Mouse (Mus musculus) hindbrain, embryonic 13.5 days (tissue): Measurements from ENCODE around the gene Olfr56. TPM values are rescaled to one million over a fixed set of nuclear protein-coding genes. Genes with fewer than 3 reads are reported as not detected.

Experiments
- ATAC-seq: fragments of 200-750 bp; cut with Nextera tagmentation; 2 replicates; pipeline ENCODE4 v1.8.0; 2017; ENCODE audit warnings: moderate TSS enrichment; ENCODE audit not compliant: low FRiP score
- H3K27ac ChIP-seq: fragments of 300-500 bp; sonication (generic); 2 replicates; pipeline ENCODE4 v1.5.1; 2015; ENCODE audit warnings: inconsistent platforms, mild to moderate bottlenecking, moderate library complexity
- H3K27me3 ChIP-seq: fragments of 300-500 bp; sonication (generic); 2 replicates; pipeline ENCODE4 v1.6.1; 2015; ENCODE audit warnings: mild to moderate bottlenecking, inconsistent platforms
- H3K36me3 ChIP-seq: fragments of 300-500 bp; sonication (generic); 2 replicates; pipeline ENCODE4 v1.6.1; 2015; ENCODE audit warnings: mild to moderate bottlenecking, inconsistent platforms
- H3K4me1 ChIP-seq: fragments of 300-500 bp; sonication (generic); replicated peaks from 2 replicates; pipeline ENCODE4 v1.6.1; 2015; ENCODE audit warnings: inconsistent platforms
- H3K4me2 ChIP-seq: fragments of 300-500 bp; sonication (generic); 2 replicates; pipeline ENCODE4 v1.6.1; 2015; ENCODE audit warnings: inconsistent platforms, mild to moderate bottlenecking, moderate library complexity
- H3K4me3 ChIP-seq: fragments of 300-500 bp; sonication (generic); 2 replicates; pipeline ENCODE4 v1.5.1; 2015; ENCODE audit warnings: mild to moderate bottlenecking, inconsistent platforms
- H3K9ac ChIP-seq: fragments of 300-500 bp; sonication (generic); 2 replicates; pipeline ENCODE4 v1.6.1; 2015; ENCODE audit warnings: mild to moderate bottlenecking, inconsistent platforms
- H3K9me3 ChIP-seq: fragments of 300-500 bp; sonication (generic); 2 replicates; pipeline ENCODE4 v1.6.1; 2016; ENCODE audit warnings: inconsistent platforms
- WGBS: fragments of 180-500 bp; shearing (Covaris S2); methylation state at CpG from one replicate; pipeline ENCODE4 v1.1.7; 2015; 5-methylcytosine and 5-hydroxymethylcytosine counted together
- polyA plus RNA-seq: library from polyadenylated mRNA; unstranded; fragments of >200 nt; fragmentation: Nextera tagmentation; extraction: Ambion mirVana; gene quantifications from 2 replicates; pipeline ENCODE4 v1.2.1, GENCODE M21; 2015

Olfr56 gene
- polyA plus RNA-seq, 1 experiment from 2014 or later, result not detected

DNA sequence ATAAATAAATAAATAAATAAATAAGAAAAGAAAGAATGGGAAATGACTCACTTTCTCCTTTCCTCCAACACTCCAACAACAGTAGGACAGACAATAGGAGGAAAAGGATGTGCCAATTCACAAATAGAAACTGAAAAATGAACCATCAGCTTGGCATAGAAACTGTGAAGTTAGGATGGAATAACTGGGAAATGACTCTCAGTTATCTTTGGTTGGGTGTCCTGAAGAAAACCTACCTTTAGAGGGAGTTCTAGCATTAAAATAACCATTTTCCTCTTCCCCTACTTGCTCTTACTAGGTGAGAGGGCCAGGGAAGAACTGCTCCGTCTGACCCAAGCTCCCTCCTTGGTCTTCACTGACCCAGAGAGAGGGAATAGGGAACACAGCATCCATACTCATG is 127.1 kb downstream of the Olfr56 start:
- Histone ChIP-seq H3K9me3 (no peaks in the 10 kb centered on the region), H3K27ac (no peak overlapping the region), H3K4me3 (no peak overlapping the region), H3K36me3 (no peaks in the 10 kb centered on the region), H3K9ac (no peak overlapping the region), H3K4me2 (no peak overlapping the region), H3K27me3 (no peaks in the 10 kb centered on the region), H3K4me1 (no peaks in the 10 kb centered on the region)
- ATAC-seq, result no peak
- WGBS, result 73% methylated on average over 1 of the region's 1 CpGs

GRCm38 (mm10) chr11:49107650-49108537 is 129.2 kb downstream of the Olfr56 start:
- Histone ChIP-seq H3K27ac (no peak overlapping the region), H3K9ac (no peak overlapping the region), H3K4me1 (no peaks in the 10 kb centered on the region), H3K36me3 (no peaks in the 10 kb centered on the region), H3K27me3 (no peaks in the 10 kb centered on the region), H3K4me3 (no peak overlapping the region), H3K4me2 (no peak overlapping the region), H3K9me3 (no peaks in the 10 kb centered on the region)
- 75% methylated on average over 10 of the region's 10 CpGs for WGBS
- ATAC-seq, result no peak

DNA sequence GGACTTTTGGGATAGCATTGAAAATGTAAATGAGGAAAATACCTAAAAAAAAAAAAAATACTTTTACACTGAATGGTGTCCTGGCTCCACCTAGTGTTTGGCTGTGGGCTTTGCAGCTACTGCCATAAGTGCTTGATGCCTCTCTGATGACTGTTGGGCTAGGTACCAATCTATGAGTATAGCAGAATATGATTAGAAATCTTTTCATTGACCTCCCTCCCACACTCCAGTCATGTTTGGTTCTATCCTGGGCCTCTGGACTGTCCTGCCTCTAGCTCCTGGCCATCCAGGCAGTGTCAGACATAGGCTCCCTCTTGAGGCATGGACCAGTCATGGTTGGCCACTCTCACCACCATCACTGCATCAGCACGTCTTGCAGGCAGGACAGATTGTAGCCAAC is 130.1 kb downstream of the Olfr56 start:
- Histone ChIP-seq H3K27me3 (no peaks in the 10 kb centered on the region), H3K4me1 (no peaks in the 10 kb centered on the region), H3K9me3 (no peaks in the 10 kb centered on the region), H3K36me3 (no peaks in the 10 kb centered on the region), H3K27ac (no peak overlapping the region), H3K9ac (no peak overlapping the region), H3K4me3 (no peak overlapping the region), H3K4me2 (no peak overlapping the region)
- WGBS, result 38% methylated on average over 1 of the region's 1 CpGs
- no peak for ATAC-seq

DNA sequence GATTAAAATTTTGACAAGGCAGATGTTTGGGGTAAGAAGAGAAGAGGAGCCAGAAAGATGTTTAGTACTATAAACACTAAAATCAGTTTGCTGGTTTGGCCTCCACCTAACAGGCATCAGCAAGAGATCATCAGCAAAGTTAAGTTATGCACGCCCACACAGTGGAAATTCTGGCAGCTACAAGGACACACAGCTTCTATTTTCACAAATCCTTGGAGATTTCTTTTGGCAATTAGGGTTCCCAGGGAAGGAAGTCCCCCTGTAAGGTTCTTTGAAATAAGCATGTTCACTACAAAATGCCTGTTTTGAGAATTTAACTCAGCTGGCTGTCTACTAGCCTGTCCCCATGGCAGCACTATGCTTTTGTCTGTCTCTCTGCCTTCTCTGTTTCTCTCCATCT is 132.3 kb downstream of the Olfr56 start:
- no peaks in the 10 kb centered on the region for H3K27me3 ChIP-seq
- H3K9ac ChIP-seq, result no peak overlapping the region
- no peaks in the 10 kb centered on the region for H3K36me3 ChIP-seq
- H3K4me3 ChIP-seq, result no peak overlapping the region
- H3K27ac ChIP-seq, result no peak overlapping the region
- no peak for ATAC-seq
- no peaks in the 10 kb centered on the region for H3K9me3 ChIP-seq
- WGBS, result 79% methylated on average over 1 of the region's 1 CpGs
- H3K4me2 ChIP-seq, result no peak overlapping the region
- H3K4me1 ChIP-seq, result no peaks in the 10 kb centered on the region

GRCm38 (mm10) chr11:49112624-49113219 is 134.0 kb downstream of the Olfr56 start:
- ATAC-seq, result no peak
- H3K27me3 ChIP-seq, result no peaks in the 10 kb centered on the region
- no peaks in the 10 kb centered on the region for H3K9me3 ChIP-seq
- H3K4me3 ChIP-seq, result no peak overlapping the region
- no peak overlapping the region for H3K9ac ChIP-seq
- WGBS, result 90% methylated on average over 6 of the region's 6 CpGs
- no peak overlapping the region for H3K27ac ChIP-seq
- H3K36me3 ChIP-seq, result no peaks in the 10 kb centered on the region
- H3K4me2 ChIP-seq, result no peak overlapping the region
- no peaks in the 10 kb centered on the region for H3K4me1 ChIP-seq

- Histone ChIP-seq H3K36me3 (no peaks in the 10 kb centered on the region), H3K9ac (no peak overlapping the region), H3K4me2 (no peak overlapping the region), H3K27me3 (no peaks in the 10 kb centered on the region), H3K4me3 (no peak overlapping the region), H3K9me3 (no peaks in the 10 kb centered on the region), H3K4me1 (no peaks in the 10 kb centered on the region), H3K27ac (no peak overlapping the region)
- ATAC-seq, result no peak
- WGBS, result 73% methylated on average over 2 of the region's 2 CpGs
Observed at GRCm38 (mm10) chr11:49114158-49114557, 135.5 kb downstream of the Olfr56 start.

- no peaks in the 10 kb centered on the region for H3K9me3 ChIP-seq
- ATAC-seq, result no peak
- no peaks in the 10 kb centered on the region for H3K36me3 ChIP-seq
- no peaks in the 10 kb centered on the region for H3K27me3 ChIP-seq
- H3K4me3 ChIP-seq, result no peak within 1 kb of the TSS
- H3K4me1 ChIP-seq, result no peaks in the 10 kb centered on the region
- H3K9ac ChIP-seq, result no peak within 1 kb of the TSS
- H3K4me2 ChIP-seq, result no peak within 1 kb of the TSS
- no peak within 1 kb of the TSS for H3K27ac ChIP-seq
Observed at GRCm38 (mm10) chr11:49114774-49115173, 136.1 kb downstream of the Olfr56 start, which contains the start of gene Olfr1396. Gene Olfr1396 (minus strand): TSS chr11:49114874.

- Histone ChIP-seq H3K9ac (no peak overlapping the region), H3K27me3 (no peaks in the 10 kb centered on the region), H3K4me2 (no peak overlapping the region), H3K4me3 (no peak overlapping the region), H3K9me3 (no peaks in the 10 kb centered on the region), H3K36me3 (no peaks in the 10 kb centered on the region), H3K4me1 (no peaks in the 10 kb centered on the region), H3K27ac (no peak overlapping the region)
- ATAC-seq, result no peak
- 95% methylated on average over 3 of the region's 3 CpGs for WGBS
Observed at GRCm38 (mm10) chr11:49119635-49120034, 140.9 kb downstream of the Olfr56 start.

DNA sequence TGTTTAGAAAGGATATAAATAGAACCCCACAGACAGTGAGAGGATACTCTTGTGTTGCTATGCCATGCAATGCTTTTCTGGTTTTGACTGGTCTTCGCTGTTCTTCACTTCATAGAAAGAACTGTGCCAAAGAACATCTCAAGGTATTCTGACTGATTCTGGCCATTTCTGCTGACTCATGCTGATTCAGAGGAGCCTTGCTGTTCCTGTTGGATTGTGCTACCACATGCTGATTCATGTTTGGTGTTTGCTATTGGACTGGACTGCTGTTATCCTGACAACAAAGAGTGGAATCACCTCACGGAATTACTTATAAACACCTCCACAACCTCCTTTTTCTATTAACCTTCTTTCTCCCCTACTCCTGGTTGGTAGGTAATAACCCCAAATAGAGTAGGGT is 145.5 kb downstream of the Olfr56 start:
- Histone ChIP-seq H3K27me3 (no peaks in the 10 kb centered on the region), H3K4me1 (no peaks in the 10 kb centered on the region), H3K4me2 (no peak overlapping the region), H3K36me3 (no peaks in the 10 kb centered on the region), H3K9me3 (no peaks in the 10 kb centered on the region), H3K27ac (no peak overlapping the region), H3K9ac (no peak overlapping the region), H3K4me3 (no peak overlapping the region)
- WGBS, result 91% methylated on average over 2 of the region's 2 CpGs
- ATAC-seq, result no peak

DNA sequence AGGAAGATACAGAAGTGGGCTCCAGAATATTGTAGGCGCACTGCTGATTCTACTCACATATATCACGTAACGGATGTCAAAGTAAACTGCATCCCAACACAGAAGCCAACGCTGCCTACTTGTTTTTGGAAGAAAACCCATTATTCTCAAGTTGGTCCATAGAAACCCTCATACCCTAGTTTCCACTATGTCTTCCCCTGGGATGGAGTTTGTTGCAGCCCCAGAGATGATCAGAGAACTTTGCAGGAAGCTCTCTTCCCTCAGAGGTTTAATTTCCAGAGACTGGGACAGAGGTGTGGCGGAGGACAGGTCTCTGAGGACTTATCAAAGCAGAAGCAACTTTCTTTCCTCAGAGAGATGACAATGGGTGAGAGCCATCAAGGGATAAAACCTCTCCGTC is 163.3 kb downstream of the Olfr56 start, which contains the start of gene Olfr1395:
Olfr1395 (plus strand) TSS at position 301 of the 400 bp plus-strand sequence.
- no peaks in the 10 kb centered on the region for H3K4me1 ChIP-seq
- H3K36me3 ChIP-seq, result no peaks in the 10 kb centered on the region
- H3K4me2 ChIP-seq, result no peak within 1 kb of the TSS
- no peaks in the 10 kb centered on the region for H3K27me3 ChIP-seq
- WGBS, result 91% methylated on average over 6 of the region's 6 CpGs
- ATAC-seq, result no peak
- no peak within 1 kb of the TSS for H3K27ac ChIP-seq
- no peaks in the 10 kb centered on the region for H3K9me3 ChIP-seq
- H3K4me3 ChIP-seq, result no peak within 1 kb of the TSS
- H3K9ac ChIP-seq, result no peak within 1 kb of the TSS

DNA sequence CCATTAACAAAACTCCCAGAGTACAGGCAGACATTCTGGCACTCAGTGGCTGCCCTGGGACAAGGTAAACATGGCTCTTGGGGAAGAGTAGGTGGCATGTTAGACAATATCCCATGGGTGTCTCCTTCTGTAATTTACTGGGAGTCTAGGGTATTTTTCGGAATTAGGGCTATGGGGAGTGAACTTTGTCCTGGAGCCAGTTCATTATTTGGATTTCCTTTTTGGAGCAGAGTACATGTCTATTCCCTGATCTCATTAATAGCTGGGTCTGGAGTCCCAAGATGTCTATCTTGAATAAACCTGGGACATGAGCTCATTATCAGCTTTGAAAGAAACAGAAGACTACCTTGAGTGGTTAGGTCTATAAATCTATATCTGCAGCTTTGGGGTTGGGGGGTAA is 175.4 kb downstream of the Olfr56 start, which contains the start of gene Olfr1394:
Olfr1394 (plus strand) TSS at position 301 of the 400 bp plus-strand sequence.
- Histone ChIP-seq H3K36me3 (no peaks in the 10 kb centered on the region), H3K4me1 (no peaks in the 10 kb centered on the region), H3K27ac (no peak within 1 kb of the TSS), H3K9me3 (no peaks in the 10 kb centered on the region), H3K9ac (no peak within 1 kb of the TSS), H3K4me2 (no peak within 1 kb of the TSS), H3K27me3 (no peaks in the 10 kb centered on the region), H3K4me3 (no peak within 1 kb of the TSS)
- WGBS, result 98% methylated on average over 1 of the region's 1 CpGs
- ATAC-seq, result no peak

- Histone ChIP-seq H3K4me2 (no peak overlapping the region), H3K36me3 (no peaks in the 10 kb centered on the region), H3K9ac (no peak overlapping the region), H3K27ac (no peak overlapping the region), H3K9me3 (no peaks in the 10 kb centered on the region), H3K4me3 (no peak overlapping the region), H3K27me3 (no peaks in the 10 kb centered on the region), H3K4me1 (no peaks in the 10 kb centered on the region)
- no peak for ATAC-seq
- WGBS, result 93% methylated on average over 2 of the region's 2 CpGs
Observed at GRCm38 (mm10) chr11:49156821-49157814, 178.4 kb downstream of the Olfr56 start.
